Mouse (Mus musculus) neural tube, embryonic 15.5 days (tissue): ENCODE measurements around the gene Tshb. TPM values are rescaled to one million over a fixed set of nuclear protein-coding genes. Genes with fewer than 3 reads are reported as not detected.
A peak's percentile ranks its signal among the peaks of the same experiment; 100 is the strongest.

Source experiments
- ATAC-seq: fragments of 200-750 bp; cut with Nextera tagmentation; 2 replicates; pipeline ENCODE4 v1.8.0; 2017; ENCODE audit warnings: mild to moderate bottlenecking, moderate TSS enrichment, moderate library complexity; ENCODE audit not compliant: low FRiP score
- H3K27ac ChIP-seq: fragments of 300-500 bp; sonication (generic); replicated peaks from 2 replicates; pipeline ENCODE4 v1.5.1; 2015; ENCODE audit warnings: mild to moderate bottlenecking, inconsistent platforms
- H3K27me3 ChIP-seq: fragments of 300-500 bp; sonication (generic); replicated peaks from 2 replicates; pipeline ENCODE4 v1.6.1; 2015; ENCODE audit warnings: inconsistent platforms
- H3K36me3 ChIP-seq: fragments of 300-500 bp; sonication (generic); 2 replicates; pipeline ENCODE4 v1.6.1; 2015; ENCODE audit warnings: inconsistent platforms
- H3K4me1 ChIP-seq: fragments of 300-500 bp; sonication (generic); 2 replicates; pipeline ENCODE4 v1.6.1; 2015; ENCODE audit warnings: inconsistent platforms
- H3K4me2 ChIP-seq: fragments of 300-500 bp; sonication (generic); 2 replicates; pipeline ENCODE4 v1.6.1; 2015; ENCODE audit warnings: inconsistent platforms, mild to moderate bottlenecking, moderate library complexity
- H3K4me3 ChIP-seq: fragments of 300-500 bp; sonication (generic); replicated peaks from 2 replicates; pipeline ENCODE4 v1.5.1; 2015; ENCODE audit warnings: mild to moderate bottlenecking, inconsistent platforms
- H3K9ac ChIP-seq: fragments of 300-500 bp; sonication (generic); replicated peaks from 2 replicates; pipeline ENCODE4 v1.6.1; 2015; ENCODE audit warnings: mild to moderate bottlenecking, inconsistent platforms
- H3K9me3 ChIP-seq: fragments of 300-500 bp; sonication (generic); replicated peaks from 2 replicates; pipeline ENCODE4 v1.6.1; 2016; ENCODE audit warnings: inconsistent platforms
- WGBS: fragments of 180-500 bp; shearing (Covaris S2); methylation state at CpG from one replicate; pipeline ENCODE4 v1.1.7; 2015; ENCODE audit warnings: mixed read lengths; 5-methylcytosine and 5-hydroxymethylcytosine counted together
- polyA plus RNA-seq: library from polyadenylated mRNA; unstranded; fragments of >200 nt; fragmentation: Nextera tagmentation; extraction: Ambion mirVana; gene quantifications from 2 replicates; pipeline ENCODE4 v1.2.1, GENCODE M21; 2015

Tshb gene
- polyA plus RNA-seq, 1 experiment from 2014 or later: 0.17 TPM

DNA sequence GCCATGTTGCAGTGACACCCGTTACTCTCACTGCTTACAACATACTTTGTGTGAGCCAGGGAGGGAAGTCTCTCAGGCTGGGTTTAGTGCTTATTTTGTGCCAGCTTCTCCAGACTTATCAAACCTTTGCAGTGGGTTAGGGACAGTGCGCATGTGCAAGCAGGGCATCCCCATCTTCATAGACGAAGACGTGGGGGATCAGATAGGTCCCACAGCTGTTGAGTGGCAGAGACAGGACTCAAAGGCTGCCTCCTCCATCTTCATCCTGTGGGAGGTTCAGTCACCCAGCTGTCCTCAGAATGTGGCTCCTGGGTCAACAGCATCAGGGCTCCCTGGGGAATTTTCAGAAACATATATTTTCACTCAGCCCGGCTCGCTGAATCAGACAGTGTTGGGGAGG is 46.1 kb downstream of the Tshb start:
- Histone ChIP-seq H3K9me3 (no peaks in the 10 kb centered on the region), H3K9ac (no peak overlapping the region), H3K27me3 (no peaks in the 10 kb centered on the region), H3K4me3 (peak overlapping the region; percentile 78; the same call in 1 of the 2 replicates), H3K27ac (no peak overlapping the region), H3K4me1 (peaks cover 35% of the 10 kb centered on the region), H3K36me3 (no peaks in the 10 kb centered on the region), H3K4me2 (peak overlapping the region; percentile 88)
- 71% methylated on average over 6 of the region's 6 CpGs for WGBS
- ATAC-seq: no peak

DNA sequence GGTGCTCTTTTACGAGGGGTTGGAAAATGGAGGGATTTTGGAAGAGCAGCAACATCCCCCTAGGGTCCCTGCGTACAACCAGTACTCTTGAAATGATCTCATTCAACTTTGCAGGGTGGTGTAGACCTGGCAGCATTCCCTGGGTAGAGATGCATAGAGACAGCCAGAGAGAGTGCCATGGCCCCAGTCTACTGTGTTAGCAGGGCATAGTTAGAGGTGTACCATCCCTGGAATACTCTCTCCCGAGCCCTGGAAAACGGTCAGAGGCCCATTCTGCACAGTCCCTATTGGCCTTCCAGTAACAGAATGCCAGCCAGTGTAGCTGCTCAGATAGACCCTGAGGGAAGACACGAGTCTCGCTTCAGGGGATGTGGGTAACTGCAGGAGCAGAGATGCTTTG is 46.9 kb downstream of the Tshb start:
- Histone ChIP-seq H3K4me1 (peaks cover 35% of the 10 kb centered on the region), H3K36me3 (no peaks in the 10 kb centered on the region), H3K4me3 (peak overlapping the region; percentile 78), H3K4me2 (peak overlapping the region; percentile 88), H3K27me3 (no peaks in the 10 kb centered on the region), H3K27ac (peak overlapping the region; percentile 69; the same call in 1 of the 2 replicates), H3K9ac (peak overlapping the region; percentile 82), H3K9me3 (no peaks in the 10 kb centered on the region)
- ATAC-seq: peak; percentile 23; the same call in 1 of the 2 replicates
- WGBS: 43% methylated on average over 6 of the region's 6 CpGs

DNA sequence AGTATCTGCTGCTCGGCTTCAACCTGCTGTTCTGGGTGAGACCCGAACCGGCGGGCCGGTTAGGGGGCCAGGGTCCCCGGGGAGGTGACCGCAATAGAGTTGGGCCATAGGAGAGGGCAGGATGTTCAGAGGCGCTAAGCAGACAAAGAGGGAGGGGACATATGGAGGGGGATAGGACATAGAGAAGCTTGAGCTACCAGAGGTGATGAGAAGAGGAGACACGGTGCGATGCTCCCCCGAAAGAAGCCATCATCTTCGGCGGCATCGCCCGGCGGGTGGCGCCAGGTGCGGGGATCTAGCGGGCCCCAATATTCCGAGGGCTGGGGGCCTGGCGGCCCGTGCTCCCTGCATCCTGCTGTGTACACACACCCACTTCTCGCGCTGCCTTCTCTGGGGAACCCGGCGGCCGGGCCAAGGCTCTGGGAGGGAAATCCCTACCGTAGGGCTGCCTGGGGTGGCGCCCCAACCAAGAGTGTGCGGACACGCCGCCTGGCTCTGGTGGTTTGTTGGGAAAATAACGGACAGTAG is 47.4 kb downstream of the Tshb start:
- Histone ChIP-seq H3K27me3 (no peaks in the 10 kb centered on the region), H3K4me1 (peaks cover 35% of the 10 kb centered on the region), H3K9ac (peak overlapping the region; percentile 82), H3K27ac (peak overlapping the region; percentile 69), H3K9me3 (no peaks in the 10 kb centered on the region), H3K36me3 (no peaks in the 10 kb centered on the region), H3K4me3 (peak overlapping the region; percentile 78), H3K4me2 (peak overlapping the region; percentile 88)
- 0% methylated on average over 33 of the region's 33 CpGs for WGBS
- ATAC-seq: peak; percentile 78

DNA sequence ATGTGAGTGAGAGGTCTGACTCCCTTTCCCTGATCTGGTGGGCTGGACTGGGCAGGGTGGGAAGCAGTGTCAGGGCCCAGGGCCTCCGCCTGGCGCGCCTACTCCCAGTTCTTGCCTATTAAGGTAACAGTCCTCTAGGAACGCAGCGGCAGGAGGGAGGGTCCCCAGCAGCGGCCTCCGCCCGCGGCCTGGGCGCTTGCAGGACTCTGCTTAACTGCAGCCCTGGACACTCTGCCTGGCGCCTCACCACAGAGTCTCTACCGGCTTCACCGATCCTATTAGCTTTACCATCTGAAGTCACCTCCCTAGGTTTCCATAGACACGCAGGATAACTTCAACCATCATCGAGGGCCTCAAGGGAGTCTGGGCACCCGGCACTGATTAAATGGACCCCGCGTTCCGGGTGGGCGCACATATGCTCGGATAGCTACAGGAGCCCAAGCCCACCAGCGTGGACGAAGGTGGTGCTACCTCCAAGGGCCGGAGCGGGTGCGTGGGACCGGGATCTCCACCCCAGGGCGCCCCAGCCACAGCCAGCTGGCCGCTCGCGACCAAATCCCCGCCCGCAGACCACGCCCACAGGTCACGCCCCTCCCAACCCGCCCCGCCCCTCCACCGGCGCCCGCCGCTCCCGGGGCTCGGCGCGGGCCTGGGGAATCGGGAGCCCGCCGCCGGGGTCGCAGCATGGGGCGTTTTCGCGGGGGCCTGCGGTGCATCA is 48.0 kb downstream of the Tshb start, which contains the start of gene Tspan2:
Gene Tspan2 (plus strand): TSS at position 217 of the 718 bp plus-strand sequence.
- Histone ChIP-seq H3K4me3 (peak within 1 kb of the TSS; percentile 78), H3K36me3 (no peaks in the 10 kb centered on the region), H3K9ac (peak within 1 kb of the TSS; percentile 82), H3K4me1 (peaks cover 35% of the 10 kb centered on the region), H3K4me2 (peak within 1 kb of the TSS; percentile 88), H3K27me3 (no peaks in the 10 kb centered on the region), H3K9me3 (no peaks in the 10 kb centered on the region), H3K27ac (peak within 1 kb of the TSS; percentile 69)
- WGBS: under 1% methylated on average over 45 of the region's 54 CpGs
- peak; percentile 90 for ATAC-seq

DNA sequence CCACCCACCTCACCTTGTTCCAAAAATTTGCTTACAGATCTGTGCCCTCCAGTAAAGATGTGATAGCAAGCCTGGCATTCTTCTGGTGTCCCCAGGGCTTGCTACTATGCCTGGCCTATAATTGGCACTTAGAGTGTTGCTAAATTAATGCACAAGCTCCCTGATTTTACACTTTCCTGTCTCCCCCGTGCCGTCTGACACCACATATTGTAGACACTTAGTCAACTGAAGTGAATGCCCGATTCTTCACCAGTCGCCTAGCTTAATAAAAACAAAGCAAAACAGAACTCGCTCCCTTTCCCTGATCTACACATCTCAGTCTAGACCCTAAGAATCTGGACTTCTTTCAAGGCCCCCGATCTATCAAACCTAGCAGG is 48.6 kb downstream of the Tshb start:
- Histone ChIP-seq H3K9ac (peak overlapping the region; percentile 82), H3K4me2 (peak overlapping the region; percentile 88), H3K4me1 (peaks cover 35% of the 10 kb centered on the region), H3K36me3 (no peaks in the 10 kb centered on the region), H3K27ac (peak overlapping the region; percentile 69), H3K4me3 (peak overlapping the region; percentile 78), H3K9me3 (no peaks in the 10 kb centered on the region), H3K27me3 (no peaks in the 10 kb centered on the region)
- 43% methylated on average over 6 of the region's 6 CpGs for WGBS
- ATAC-seq: no peak

DNA sequence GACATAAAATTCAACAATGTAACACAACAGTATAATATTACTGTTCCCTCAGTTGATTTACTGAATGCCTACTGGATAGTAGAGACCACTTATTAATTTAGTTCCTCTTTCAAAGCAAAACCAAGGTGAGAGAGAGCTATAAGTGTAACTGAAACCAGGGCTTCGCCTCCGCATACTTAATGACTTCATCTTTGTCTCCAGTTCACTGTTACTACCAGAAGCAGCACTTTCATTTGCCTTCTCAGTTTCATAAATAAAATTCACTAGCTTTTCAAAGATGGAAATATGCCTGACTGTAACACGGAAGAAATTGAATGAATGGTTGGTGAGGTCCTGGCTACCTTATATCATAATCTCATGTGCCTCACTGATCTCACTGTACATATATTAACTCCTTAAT is 49.5 kb downstream of the Tshb start:
- no peaks in the 10 kb centered on the region for H3K9me3 ChIP-seq
- no peak overlapping the region for H3K27ac ChIP-seq
- no peak overlapping the region for H3K4me3 ChIP-seq
- 90% methylated on average over 3 of the region's 3 CpGs for WGBS
- H3K9ac ChIP-seq: no peak overlapping the region
- no peak for ATAC-seq
- no peaks in the 10 kb centered on the region for H3K36me3 ChIP-seq
- peaks cover 28% of the 10 kb centered on the region for H3K4me1 ChIP-seq
- no peak overlapping the region for H3K4me2 ChIP-seq
- H3K27me3 ChIP-seq: no peaks in the 10 kb centered on the region

DNA sequence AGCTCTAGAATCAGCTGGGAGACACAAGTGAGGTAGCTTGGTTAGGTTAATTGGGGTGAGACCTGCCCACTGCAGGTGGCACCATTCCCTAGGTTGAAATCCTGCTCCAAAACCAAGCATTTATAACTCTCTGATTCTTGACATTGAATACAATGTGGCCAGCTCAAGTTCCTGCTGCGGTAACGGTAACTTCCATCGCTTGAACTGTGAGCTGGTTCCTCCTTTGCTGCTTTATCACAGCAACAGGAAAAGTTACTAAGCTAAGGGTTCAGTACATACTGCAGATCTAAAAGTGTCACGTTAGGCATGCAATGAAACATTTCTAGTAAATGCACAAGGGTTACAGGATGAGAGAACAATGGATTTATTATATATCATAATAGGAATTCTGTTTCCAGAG is 49.9 kb downstream of the Tshb start:
- no peak for ATAC-seq
- 84% methylated on average over 4 of the region's 4 CpGs for WGBS
- Histone ChIP-seq H3K9ac (no peak overlapping the region), H3K4me1 (peaks cover 27% of the 10 kb centered on the region), H3K4me2 (no peak overlapping the region), H3K27me3 (no peaks in the 10 kb centered on the region), H3K4me3 (no peak overlapping the region), H3K9me3 (no peaks in the 10 kb centered on the region), H3K36me3 (no peaks in the 10 kb centered on the region), H3K27ac (no peak overlapping the region)

DNA sequence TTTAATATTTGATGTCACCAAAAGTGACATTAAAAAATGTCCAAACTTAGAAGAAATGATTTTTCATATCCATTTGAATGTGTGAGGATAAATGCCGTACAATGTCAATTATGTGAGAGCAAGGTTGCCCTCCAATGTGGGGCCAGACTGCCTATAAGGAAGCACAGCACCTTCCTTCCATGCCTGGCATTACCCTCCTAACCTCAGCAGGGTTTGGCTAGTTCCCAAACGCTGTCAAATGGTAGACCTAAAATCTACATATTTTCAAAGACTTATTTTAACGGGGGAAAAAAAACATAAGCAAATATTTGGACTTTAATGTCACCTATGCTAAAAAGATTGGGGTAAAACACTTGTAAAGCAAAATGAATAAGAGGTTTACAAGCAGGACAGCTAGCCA is 51.4 kb downstream of the Tshb start:
- Histone ChIP-seq H3K4me2 (no peak overlapping the region), H3K27ac (no peak overlapping the region), H3K36me3 (no peaks in the 10 kb centered on the region), H3K4me3 (no peak overlapping the region), H3K27me3 (no peaks in the 10 kb centered on the region), H3K4me1 (peaks cover 18% of the 10 kb centered on the region), H3K9ac (no peak overlapping the region), H3K9me3 (no peaks in the 10 kb centered on the region)
- WGBS: 80% methylated on average over 3 of the region's 3 CpGs
- no peak for ATAC-seq

DNA sequence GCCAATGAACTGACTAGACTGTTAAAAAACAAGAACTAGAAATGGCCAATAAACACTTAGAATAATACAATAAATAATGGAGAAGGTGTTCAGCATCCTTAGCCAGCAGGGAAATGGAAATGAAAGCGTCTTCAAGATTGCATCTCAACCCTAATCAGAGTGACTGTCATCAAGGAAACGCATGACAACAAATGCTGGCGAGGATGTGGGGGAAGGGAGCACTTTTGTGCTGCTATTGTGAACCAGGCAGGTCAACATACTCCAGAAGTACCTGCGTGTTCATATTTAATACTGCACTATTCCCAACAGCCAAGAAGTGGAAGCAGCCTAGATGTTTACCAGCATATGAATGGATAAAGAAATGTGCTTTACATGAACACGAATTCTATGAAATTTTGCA is 53.1 kb downstream of the Tshb start:
- H3K4me1 ChIP-seq: peaks cover 7% of the 10 kb centered on the region
- ATAC-seq: no peak
- no peaks in the 10 kb centered on the region for H3K9me3 ChIP-seq
- no peak overlapping the region for H3K9ac ChIP-seq
- H3K27ac ChIP-seq: no peak overlapping the region
- 69% methylated on average over 5 of the region's 5 CpGs for WGBS
- H3K36me3 ChIP-seq: no peaks in the 10 kb centered on the region
- H3K4me3 ChIP-seq: no peak overlapping the region
- no peak overlapping the region for H3K4me2 ChIP-seq
- H3K27me3 ChIP-seq: no peaks in the 10 kb centered on the region

Other genes with a start within 250 kb of the Tshb start
- gene Tspan2, start 48.2 kb downstream of the Tshb start, polyA plus RNA-seq: 15.9 and 19.8 TPM in 2 replicates
- gene Sycp1, start 153.4 kb upstream of the Tshb start, polyA plus RNA-seq: not detected in 2 replicates
- 0.06 and 0.15 TPM in 2 replicates for gene Nr1h5, start 181.4 kb upstream of the Tshb start, polyA plus RNA-seq
- 55.4 and 57.8 TPM in 2 replicates for gene Sike1, start 213.0 kb upstream of the Tshb start, polyA plus RNA-seq
- 294 and 309 TPM in 2 replicates for gene Csde1, start 237.7 kb upstream of the Tshb start, polyA plus RNA-seq